Mouse (Mus musculus) liver, postnatal 0 days (tissue): ENCODE measurements at regions not wholly inside any gene's neighbourhood (a gene's known extent, or its start where the extent isn't known, plus 50 kb on each side); places are given as distances from the start of the nearest gene placed in this dataset.

Source experiments
- CTCF ChIP-seq: sonication (generic); IDR thresholded peaks from 2 replicates; pipeline ENCODE4 v1.5.1; 2016; ENCODE audit warnings: antibody characterized with exemption, low read depth
- EP300 ChIP-seq: IDR thresholded peaks from 2 replicates; pipeline ENCODE4 v1.6.1; 2016; ENCODE audit warnings: antibody characterized with exemption, low read depth, mild to moderate bottlenecking

DNA sequence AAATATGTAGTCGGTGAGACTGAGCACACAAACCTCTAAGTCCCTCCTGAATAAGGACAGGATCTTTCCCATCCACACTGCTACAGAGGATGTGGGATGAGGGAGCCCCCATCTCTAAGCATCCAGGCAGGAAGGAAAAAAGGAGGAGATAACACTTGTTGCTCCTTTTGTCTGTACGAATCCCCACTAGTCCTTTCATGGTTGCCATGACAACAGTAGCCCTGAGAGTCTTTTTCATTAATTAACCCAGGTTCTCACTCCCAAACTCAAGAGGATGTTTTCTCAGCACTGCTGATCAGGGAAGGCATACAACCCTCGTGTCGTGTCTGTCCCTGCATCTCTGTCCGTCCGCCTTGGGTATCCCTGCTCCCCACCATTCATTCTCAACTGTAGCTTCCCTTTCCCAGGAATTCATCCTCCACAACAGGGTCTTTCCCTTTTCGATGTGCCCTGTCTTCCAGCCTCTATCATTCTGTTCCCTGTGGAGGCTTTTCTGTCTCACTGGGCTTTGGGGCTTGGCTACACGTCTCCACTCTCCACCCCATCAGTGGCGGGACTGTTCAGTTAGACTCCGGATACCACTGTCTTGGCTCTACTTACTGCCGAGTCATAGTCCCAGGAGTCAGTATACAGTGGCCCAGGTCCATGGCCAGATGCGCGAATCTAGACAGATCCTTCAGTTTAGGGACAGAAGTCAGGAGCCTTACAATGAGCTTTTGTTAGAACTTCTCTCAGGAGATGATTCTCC, 60.2 kb upstream of the Tnrc6a start:
- no peak for TF ChIP-seq CTCF
- no peak for TF ChIP-seq EP300
